Mouse (Mus musculus): ENCODE data around the gene Agap1.
A peak's percentile ranks its signal among the peaks of the same experiment; 100 is the strongest.

Agap1 gene

DNA sequence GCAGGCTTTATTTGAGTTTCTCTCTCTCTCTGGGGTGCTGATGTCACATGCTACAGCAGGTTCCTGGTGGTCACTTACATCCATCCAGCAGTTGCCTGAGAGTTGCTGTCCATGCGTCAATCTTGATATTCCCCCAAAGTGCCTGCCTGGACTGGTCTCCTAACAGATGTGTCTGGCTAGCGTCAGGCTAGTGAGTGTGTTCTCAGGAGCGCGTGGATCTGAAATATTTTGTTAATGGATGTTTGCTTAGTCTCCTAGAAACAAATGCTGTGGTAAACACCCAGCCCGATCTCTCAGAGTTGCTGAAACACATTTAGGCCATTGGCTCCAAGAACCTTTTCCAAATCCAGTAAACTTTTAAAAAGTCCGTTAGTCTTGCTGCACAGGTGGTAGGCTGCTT is 161.9 kb downstream of the Agap1 start:
- no peak for DNase-seq (ENCODE audit: low spot score)

DNA sequence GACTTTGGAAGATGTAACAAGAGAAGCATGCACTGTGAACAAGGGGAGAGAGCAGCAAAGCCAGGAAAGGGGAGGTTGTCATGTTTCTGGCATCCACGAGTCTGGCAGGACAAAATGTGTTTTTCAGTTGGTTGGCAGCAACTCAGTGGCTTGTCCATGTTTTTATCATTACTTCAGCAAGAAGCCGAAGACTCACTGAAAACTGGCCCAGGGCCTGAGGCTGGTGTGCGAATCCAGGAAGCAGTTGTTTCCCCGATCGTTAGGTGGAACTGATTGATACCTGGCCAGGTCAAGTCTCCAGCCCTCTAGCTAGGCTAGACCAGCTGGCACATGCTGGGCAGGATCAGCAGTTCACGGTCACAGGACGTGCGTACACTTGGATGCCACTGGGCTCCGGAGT is 162.7 kb downstream of the Agap1 start:
- peak; percentile 35 for DNase-seq (ENCODE audit: low spot score)

DNA sequence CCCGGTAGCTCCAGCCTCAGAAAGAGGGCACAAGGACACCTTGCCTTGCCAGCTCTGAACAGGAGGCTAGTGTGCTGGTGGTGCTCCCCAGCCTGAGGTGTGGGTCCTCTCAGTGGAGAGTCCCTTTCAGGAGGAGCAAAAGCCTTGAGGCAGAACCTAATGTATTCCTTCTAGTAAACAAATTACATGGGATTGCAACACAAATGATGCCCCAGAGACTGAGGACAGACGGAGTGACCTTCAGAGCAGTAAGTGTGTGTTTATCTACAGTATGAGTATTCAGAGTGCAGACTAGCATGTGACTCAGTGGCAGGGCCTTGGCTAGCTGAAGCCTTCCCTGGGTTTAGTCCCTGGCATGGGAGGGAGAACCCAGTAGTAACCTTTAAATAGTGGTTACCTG is 165.4 kb downstream of the Agap1 start:
- DNase-seq (ENCODE audit: low spot score) = peak; percentile 48

DNA sequence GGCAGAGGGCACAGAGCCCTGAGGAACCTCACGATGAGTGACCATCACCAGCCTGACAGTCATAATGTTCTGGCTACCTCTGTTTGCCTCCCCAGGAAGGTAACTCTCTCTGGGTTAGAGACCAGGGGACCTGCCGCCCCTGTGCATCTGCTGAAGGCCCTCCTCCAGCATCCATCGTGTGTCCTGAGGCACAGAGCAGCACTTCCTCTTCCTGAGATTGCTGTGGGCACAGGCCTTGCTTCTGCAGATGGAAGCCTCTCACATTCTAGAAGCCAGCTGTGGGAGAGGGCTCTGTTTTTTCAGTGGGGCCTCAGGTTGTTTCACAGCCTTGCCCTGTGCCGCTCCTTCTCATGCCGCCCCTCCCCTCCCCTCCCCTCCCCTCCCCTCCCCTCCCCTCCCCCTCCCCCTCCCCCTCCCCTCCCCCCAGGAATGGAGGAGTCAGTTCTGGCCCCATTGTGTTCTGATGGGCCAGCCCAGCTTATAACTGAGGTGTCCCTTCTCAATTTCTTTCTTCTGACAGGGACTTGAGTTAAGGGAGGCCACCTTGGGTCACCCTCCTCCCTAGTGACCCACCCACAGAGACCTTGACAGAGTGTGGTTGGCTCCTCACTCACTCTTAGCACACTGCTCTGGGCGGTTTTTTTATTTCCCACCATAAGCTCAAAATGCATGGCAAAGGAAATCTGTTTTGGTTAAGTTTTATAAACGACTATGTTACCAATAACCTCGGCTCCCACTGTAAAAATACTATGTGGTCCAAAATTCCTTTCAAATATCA is 166.6 kb downstream of the Agap1 start:
- DNase-seq (ENCODE audit: low spot score) = no peak

DNA sequence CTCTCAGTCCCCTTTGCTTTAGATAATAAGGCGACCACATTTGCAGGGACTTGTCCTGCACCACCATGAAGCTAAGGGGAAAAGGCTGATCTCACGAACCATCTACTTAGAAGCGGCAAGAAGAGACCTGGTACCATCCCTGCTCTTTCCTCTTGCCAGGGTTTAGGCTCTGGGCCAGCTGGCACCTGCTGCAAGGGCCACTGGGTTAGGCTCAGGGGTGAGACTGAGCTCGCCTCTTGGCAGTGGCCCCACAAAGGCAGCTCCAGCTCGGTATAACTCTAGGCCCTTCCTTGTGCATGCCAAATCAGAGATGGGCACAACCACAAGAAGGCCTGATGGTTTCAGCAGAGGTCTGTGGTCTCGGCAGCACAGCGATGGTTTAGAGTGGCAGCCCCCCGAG is 167.3 kb downstream of the Agap1 start:
- peak; percentile 59 for DNase-seq (ENCODE audit: low spot score)

DNA sequence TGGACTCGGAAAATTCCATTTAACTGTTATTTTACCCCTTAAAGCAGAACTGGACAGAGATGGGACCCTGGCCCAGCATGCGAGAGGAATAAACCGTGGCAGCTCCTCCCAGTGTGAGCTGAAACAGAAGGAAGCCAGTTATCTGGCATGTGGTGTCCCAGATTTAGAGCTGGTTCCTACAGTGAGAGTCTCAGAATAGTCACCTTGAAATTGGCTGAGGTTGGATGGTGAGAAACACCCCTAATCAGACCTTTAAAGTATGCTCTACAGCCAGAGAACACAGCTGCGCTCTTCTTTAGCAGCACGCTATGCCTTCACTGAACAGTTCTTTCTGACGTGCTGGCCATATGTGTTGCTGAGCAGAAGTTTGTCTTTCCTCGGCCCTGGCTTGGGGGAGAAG is 168.2 kb downstream of the Agap1 start:
- no peak for DNase-seq (ENCODE audit: low spot score)

DNA sequence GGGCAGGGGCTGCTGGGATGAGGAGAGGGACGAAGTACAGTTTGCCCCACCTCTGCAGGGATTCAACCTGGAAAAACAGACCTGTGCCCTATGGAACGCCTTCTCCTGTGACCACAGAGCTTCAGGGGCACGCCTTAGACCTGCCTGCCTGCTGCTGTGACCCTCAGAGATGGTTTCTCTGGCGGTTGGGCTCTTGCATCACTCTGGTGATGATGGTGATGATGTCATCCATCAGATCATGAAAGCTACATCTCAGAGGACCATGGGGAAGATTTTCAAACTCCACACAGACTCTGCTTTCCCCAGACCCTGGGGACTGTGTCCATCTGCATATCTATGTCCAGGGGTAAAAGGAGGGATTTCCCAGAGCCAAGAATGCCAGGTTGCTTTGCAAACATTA is 170.7 kb downstream of the Agap1 start:
- DNase-seq (ENCODE audit: low spot score) = no peak

DNA sequence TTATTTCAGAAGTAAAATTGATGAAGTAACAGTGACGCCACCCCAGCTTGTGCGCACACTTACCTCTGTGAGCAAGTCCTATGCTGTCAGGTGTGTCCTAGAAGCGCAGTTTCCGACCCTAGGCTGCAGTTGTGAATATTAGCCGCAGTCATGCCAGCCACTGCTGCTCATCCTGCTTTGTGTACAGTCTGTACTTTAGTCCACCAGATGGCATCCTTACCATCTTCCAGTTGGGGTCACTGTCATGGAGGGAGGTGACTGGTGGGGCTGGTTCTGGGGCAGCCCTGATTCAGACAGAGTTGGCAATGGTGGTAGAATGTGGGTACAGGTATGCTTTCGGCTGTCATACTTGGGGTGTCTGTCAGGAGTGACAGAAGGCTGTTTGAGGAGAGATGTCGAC is 171.4 kb downstream of the Agap1 start:
- DNase-seq (ENCODE audit: low spot score) = no peak

DNA sequence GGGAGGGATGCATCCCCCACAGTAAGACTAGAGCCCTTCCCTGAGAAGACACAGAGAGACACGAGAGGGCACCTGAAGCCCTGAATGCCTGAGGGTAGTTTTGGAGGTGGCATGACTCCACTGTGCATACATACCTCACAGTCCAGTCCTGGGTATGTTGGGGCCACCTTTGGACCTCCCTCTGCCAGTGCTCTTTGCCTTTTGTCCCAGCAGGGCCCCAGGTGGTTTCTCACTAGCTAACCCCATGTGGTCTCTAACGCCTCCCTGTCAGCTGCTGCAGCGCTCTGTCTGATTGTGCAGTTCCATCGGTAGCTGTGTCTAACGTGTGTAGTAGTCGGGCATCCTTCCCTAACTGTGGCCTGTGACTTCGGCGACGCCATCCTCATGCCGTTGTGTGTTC is 172.3 kb downstream of the Agap1 start:
- no peak for DNase-seq (ENCODE audit: low spot score)

DNA sequence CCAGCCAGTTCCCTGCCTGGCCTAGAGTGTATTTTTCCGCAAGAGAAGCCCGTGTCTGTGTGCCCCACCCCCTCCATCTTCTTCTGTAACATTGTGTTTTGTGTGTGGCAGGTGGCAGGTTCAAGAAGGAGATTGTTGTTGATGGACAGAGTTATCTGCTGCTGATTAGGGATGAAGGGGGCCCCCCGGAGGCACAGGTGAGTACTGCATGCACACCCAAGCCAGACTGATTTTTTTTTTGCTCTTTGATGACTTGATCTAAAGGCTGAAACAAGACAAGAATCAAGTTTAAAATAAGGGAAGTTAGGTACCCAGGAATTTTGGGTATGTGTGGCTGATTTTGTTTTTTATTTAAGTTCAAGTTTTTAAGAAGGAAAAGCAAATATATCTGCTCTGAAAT is 173.0 kb downstream of the Agap1 start:
- no peak for DNase-seq (ENCODE audit: low spot score)

DNA sequence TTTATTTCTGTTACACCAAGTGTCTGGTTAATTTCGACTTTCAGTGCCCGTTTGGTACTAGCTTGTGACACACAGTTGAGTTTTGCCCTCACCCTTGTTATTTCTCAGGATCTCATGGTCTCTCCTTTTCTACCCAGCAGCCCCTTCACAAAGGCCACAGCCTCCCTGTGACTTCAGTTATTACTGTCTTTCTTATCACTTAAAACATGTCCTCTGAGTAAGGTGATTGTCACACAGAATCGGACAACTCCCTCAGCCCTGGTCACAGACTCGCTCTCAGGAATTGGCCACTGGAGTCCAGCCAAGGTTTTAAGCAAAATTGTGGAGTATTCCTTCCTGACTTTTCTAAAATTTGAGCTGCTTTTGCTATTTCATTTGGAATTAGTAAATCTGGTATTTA is 176.2 kb downstream of the Agap1 start:
- DNase-seq (ENCODE audit: low spot score) = no peak

DNA sequence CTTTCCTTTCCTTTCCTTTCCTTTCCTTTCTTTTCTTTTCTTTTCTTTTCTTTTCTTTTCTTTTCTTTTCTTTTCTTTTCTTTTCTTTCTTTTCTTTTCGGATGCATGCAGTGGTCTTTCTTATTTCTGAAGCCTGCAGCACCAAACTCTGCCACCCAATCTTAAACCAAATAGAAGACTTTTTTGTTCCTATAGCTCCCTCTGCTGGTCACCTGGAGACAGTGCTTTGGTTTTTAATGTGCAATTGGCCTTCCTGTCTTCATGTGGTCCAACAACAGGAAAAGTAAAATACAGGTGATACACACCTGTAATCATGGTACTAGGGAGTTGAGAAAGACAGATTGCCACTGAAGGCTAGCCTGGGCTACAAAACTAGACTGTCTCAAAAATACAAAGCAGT is 177.1 kb downstream of the Agap1 start:
- no peak for DNase-seq (ENCODE audit: low spot score)

DNA sequence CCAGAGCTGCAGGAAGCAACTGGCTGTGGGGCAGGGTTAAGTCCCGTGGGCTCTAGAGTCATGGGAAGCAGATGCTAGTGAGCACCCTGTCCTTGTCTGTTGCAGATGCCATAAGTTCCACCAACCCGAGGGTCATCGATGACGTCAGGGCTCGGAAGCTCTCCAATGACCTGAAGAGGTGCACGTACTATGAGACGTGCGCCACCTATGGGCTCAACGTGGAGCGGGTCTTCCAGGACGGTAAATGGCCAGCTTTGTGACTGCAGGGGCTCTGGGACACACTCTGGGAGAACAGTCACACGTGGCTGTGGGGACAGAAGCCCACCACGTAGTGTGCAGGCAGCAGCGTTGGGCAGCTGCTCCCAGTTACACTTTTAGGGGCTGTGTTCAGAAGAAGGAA is 179.4 kb downstream of the Agap1 start:
- no peak for DNase-seq (ENCODE audit: low spot score)

DNA sequence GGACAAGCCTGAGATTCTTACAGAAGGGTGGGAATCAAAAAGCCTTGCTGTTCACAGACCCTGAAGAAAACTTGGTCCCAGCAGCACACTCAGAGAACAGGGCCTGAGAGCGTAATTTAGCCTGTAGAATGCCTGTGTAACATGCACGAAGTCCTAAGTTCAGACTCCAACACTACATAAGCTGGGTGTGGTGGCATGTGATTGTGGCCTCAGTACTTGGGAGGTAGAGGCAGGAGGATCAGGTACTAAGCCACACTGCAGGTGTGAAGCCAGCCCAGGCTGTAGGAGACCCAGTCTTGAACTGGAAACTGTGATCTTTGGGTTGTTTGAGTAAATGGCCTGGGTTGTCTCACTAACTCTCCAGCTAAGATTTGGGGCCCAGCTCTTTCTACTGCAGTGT is 180.5 kb downstream of the Agap1 start:
- no peak for DNase-seq (ENCODE audit: low spot score)

DNA sequence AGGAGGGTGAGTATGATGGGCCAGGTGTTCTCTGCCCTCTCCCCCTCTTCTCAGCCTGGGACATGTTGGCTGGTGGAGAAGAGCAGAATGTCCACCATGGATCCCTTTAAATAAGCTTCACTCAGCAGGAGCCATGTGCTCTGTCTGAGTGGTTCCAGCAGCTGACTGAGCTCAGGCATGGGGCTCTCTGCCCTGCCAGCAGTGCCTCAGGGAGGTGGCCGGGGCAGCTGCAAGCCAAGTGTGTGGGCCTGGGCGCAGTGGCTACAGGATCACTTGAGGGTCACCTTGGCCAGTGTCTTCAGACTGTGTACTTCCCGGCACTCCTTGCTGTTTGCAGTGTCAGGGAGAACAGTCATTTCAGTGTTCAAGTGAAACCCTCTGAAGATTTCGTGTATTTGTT is 183.1 kb downstream of the Agap1 start:
- no peak for DNase-seq (ENCODE audit: low spot score)

DNA sequence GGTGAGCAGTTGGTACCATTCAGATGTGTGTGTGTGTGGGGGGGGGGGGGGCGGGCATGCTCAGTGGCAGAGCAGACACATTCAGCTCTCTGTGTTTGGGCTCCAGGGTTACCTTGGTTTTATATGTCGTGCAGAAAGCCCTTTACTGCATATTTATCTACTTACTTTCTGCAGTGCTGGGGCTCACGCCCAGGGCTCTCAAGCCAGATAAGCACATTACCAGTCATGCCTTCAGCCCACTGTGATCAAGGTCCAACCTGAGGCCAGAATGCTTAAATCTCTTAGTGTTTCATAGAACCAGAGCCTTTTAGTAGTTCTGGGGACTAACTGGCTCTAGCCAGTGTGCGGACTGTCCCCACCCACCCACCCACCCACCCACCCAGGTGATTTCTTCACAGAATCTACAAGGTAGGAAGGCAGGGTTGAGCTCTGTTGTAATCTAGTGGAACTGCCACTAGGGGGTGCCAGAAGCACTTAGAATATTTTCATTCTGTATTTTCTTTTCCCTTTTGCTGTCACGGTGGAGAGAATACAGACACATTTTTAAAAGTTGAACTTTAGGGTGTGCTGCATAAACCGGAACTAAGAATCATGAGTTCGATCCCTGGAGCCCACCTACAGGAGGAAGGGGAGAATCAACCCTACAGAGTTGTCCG is 189.0 kb downstream of the Agap1 start:
- DNase-seq (ENCODE audit: low spot score) = no peak

DNA sequence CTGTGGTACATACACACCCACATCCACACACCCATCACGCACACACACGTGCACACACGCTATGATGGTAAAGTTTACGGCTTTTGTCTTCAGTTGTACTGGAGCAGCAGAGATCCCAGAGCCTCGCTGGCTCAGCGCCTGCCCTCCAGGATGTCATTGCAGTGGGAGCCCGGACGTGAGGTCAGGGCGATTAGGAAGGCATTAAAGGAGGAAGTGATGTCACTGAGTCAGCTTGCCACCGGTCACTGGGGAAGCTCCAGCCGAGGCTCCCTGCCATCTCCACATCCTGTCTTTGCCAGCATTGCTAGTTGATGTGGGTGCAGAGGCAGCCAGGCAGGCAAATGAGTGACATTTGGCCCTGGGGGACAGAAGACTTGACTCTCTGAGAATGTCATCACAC is 189.5 kb downstream of the Agap1 start:
- DNase-seq (ENCODE audit: low spot score) = no peak

DNA sequence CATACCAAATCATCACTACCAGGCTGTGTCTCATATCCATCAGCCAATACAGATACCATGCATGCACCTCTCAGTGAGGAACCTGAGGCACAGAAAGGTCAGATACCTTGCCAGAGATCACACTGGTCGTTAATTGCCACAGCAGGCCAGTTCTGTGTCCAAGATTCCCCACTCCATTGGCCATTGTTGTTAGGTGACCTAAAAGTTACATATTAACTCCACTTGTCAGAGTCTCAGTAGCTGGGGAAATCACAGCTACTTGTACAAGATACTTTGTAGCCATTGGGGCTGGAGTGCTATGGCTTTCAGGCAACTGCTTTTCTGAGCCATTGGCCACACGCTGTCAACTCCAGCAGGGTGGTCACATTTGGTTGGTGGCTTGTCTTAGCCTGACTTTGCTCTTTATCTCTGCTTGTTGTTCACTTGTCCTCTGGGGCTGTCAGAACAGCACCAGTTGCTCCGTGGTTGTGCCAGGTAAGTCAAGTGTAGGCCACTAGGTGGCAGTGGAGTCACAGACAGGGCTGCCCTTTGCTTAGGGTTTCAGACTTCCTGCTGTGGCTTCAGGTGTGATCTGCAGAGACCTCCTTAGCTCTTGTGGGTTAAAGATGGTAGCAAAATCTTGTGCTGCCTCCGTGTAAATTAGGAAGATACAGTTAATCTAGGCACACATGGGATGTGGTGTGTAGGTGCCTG is 191.9 kb downstream of the Agap1 start:
- no peak for DNase-seq (ENCODE audit: low spot score)

DNA sequence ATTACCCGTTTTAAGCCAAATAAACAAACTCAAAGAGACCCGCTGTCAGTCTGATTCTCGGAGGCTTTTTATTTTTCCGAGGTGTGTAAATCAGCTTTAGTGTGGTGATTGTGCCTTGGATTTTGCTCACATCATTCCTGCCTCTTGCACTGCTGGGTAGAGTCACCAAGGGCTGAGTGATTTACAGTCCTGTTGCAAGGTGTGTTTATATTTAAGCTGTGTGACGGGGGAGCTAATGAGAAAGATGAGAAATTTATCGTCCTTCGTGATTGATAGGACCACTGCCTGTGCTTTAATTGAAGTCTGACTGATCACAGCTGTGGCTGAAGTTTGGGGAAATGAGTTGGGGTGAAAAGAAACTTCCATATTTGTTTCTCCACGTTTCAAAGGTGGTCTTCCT is 192.9 kb downstream of the Agap1 start:
- no peak for DNase-seq (ENCODE audit: low spot score)

DNA sequence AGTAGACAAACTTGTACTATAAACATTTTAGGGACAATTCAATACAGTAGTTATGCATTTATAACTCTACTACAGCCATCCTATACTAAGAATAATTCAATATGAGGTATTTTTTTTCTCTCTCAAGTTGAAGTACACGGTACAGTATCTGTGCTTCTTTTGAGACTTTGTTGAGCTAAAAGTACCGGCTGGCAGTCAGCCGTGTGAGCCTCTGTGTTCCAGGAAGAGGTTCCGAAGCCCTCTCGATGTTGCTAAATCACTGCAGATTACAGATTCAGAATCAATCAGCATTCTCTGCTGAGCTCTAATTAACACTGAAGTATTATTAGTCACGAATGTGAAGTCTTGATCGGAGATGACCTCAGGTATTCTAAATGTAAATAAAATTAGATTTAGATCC is 196.0 kb downstream of the Agap1 start:
- DNase-seq (ENCODE audit: low spot score) = no peak

DNA sequence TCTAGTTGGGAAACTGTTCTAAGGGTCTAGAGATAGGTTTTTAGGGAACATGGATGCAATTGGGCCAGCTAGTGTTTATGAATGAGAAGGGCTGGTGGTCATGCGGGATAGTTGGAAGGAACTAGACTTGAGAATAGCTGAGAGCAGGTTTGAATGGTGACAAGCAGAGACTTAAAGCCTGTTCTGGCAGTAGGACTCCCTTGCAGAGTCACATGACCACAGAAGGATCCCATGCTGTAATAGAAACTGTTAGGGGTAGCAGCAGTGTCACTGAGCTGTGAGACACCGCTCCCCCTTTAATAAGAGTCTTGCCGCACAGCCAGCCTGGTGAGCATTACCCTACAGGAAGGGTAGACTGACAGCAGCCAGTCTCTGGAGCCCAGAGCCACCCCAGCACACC is 201.6 kb downstream of the Agap1 start:
- no peak for DNase-seq (ENCODE audit: low spot score)

DNA sequence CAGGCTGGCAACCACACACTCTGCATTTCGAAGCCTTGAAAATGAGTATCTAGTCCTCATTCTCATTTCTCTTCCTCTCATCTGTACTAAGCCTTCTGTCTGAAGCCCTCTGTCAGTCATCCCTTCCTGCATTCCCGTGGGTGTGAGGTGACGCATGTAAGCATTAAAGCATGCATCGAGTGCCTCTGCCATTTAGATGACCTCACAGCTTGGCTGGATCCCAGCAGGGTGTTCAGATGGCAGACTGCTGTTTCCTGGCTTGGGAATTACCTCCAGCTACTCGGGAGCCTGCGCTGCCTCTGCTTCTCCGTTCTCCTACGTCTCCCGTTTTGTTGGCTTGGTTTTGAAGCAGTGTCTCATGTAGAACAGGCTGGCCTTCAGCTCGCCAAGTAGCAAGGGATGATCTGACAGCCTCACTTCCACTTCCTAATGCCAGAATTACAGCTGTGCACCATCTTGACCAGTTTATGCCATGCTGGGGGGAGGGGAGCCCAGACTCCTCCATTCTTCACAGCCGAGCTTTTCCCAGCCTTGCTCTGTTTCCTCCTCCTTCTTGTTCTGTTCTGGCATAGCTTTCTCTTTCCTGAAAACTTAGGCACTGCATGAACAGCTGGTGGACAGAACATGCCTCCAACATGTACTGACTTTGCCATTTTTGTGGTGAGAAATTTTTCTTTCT is 202.2 kb downstream of the Agap1 start:
- no peak for DNase-seq (ENCODE audit: low spot score)

DNA sequence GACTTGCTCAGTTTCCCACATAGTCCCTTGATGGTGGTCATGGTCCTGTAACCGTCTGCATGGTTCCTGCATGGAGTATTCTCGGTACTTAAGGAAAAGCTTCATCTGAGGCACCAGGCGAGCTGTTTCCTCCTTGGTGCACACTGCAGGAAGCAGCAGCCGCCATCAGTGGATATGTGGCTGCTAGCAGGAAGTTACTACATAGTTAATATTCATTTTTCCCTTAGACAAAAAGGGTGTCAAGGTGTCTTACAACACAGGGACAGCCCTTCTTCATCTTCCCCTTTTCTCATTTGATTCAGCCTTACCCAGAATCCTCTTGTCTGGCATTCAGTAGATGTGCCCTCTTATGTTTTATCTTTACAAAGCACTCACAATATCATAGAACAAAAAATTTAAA is 206.2 kb downstream of the Agap1 start:
- no peak for DNase-seq (ENCODE audit: low spot score)
